Mouse (Mus musculus): Measurements from ENCODE around the gene Chst3.
"Not testable (repeated sequence)": the region's sequence is repeated elsewhere in the genome, so short reads cannot be mapped to it uniquely, and the experiment has no call there.

DNA sequence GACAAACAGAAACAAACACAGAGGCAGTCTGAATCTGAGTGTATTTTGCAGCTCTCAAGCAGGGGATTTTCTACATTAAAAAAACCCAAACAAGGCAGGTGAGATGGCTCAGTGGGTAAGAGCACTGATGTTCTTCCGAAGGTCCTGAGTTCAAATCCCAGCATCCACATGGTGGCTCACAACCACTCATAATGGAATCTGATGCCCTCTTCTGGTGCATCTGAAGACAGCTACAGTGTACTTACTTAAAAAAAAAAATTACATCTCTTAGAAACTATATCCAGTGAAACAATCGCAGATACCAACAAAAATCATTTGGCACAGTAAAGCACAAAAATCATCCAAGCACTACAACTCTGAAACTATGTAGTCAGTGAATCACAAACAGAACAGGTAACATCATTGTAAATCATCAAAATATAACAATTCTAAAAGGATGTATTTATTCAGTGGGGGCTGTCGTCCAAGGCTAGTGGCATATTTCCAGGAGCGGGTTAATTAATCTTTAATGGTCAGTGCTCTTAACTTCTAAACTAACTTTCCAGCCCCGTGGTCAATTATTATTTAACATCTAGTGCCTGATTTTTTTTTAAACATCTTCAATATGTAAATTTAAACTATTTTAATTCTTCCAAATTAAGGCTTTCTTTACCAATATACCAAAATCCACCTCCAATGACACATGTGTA is 2.7 kb upstream of the Chst3 start:
- TF ChIP-seq POLR2A (IDR thresholded peaks at IDR 0.05; ENCODE audit: control insufficient read depth, low read depth, low read length); CTCF (IDR thresholded peaks at IDR 0.05; ENCODE audit: control insufficient read depth, insufficient read depth, insufficient replicate concordance, low read depth, low read length): not testable (repeated sequence)
